Mouse (Mus musculus) liver, adult 2 months (tissue): ENCODE results near the gene Slc22a8.

Source experiments
- CTCF ChIP-seq: fragments of 200-500 bp; IDR thresholded peaks from 2 replicates; pipeline ENCODE4 v1.5.1; 2011; ENCODE audit warnings: low read depth, low read length, control low read depth
- POLR2A ChIP-seq: fragments of 200-500 bp; IDR thresholded peaks from 2 replicates; pipeline ENCODE4 v1.6.1; 2011; ENCODE audit warnings: low read length, control low read depth; ENCODE audit not compliant: insufficient read depth; ENCODE audit errors: extremely low read depth

- TF ChIP-seq POLR2A (no peak), CTCF (no peak)
Measured at GRCm38 (mm10) chr19:8577432-8577831, 13.6 kb upstream of the Slc22a8 start.
